Mouse (Mus musculus) embryonic fibroblast, embryonic 13.5 days (primary cell): Measurements from ENCODE around the gene Adgre5.

Source experiments
- CTCF ChIP-seq: IDR thresholded peaks from 2 replicates; pipeline ENCODE4 v1.5.1; 2011; ENCODE audit warnings: mild to moderate bottlenecking, control low read depth, low read length, moderate library complexity, borderline replicate concordance; ENCODE audit not compliant: insufficient read depth
- POLR2A ChIP-seq: IDR thresholded peaks from 2 replicates; pipeline ENCODE4 v1.6.1; 2011; ENCODE audit warnings: low read depth, mild to moderate bottlenecking, control low read depth, low read length, moderate library complexity

DNA sequence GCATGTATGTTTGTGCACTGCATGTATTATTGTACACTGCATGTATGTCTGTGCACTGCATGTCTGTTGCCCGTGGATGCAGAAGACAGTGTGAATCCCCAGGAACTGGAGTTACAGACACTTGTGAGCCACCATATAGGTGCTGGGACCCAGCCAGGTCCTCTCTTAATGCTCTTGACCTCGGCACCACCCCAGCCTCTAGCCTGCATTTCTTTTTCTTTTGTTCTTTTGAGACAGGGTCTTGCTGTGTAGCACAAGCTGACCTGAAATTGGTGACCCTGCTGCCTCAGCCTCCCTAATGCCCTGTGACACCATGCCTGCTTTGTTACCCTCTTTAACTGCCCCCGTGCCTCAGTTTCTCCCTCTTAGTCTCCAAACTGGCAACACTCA is 545 bp downstream of the Adgre5 start:
- TF ChIP-seq CTCF (no peak), POLR2A (no peak)
